Mouse (Mus musculus): Measurements from ENCODE around the gene Banp. TPM values are rescaled to one million over a fixed set of nuclear protein-coding genes. Genes with fewer than 3 reads are reported as not detected.

Banp gene
- total and polyA plus RNA-seq, 3 experiments, result 19.2 to 28.4 TPM; not detected in 1

GRCm38 (mm10) chr8:122010638-122011037 lies 61.1 kb downstream of the Banp start:
- no peak overlapping the region for H3K4me3 ChIP-seq (ENCODE audit: control insufficient read depth in 1 of 2, insufficient read depth in 1 of 2, low read depth in 2 of 2, low read length in 2 of 2)
- TF ChIP-seq MYB (IDR thresholded peaks at IDR 0.05; ENCODE audit: low read depth, low read length) (no peak), SMC3 (IDR thresholded peaks at IDR 0.05; ENCODE audit: low read depth, low read length) (no peak), BHLHE40 (IDR thresholded peaks at IDR 0.05; ENCODE audit: borderline replicate concordance, low read depth, low read length) (no peak), ZKSCAN1 (IDR thresholded peaks at IDR 0.05; ENCODE audit: low read depth, low read length) (no peak), KAT2A (conservative IDR thresholded peaks at IDR 0.05; ENCODE audit: low read depth, low read length) (no peak), JUND (IDR thresholded peaks at IDR 0.05; ENCODE audit: low read depth, low read length) (no peak), RCOR1 (IDR thresholded peaks at IDR 0.05; ENCODE audit: low read depth, low read length) (no peak), USF2 (IDR thresholded peaks at IDR 0.05; ENCODE audit: borderline replicate concordance in 1 of 2, insufficient read depth in 1 of 2, low read depth in 1 of 2, low read length in 2 of 2) (no peak), MXI1 (IDR thresholded peaks at IDR 0.05; ENCODE audit: low read depth, low read length) (no peak), SIN3A (IDR thresholded peaks at IDR 0.05; ENCODE audit: low read length) (no peak), TAL1 (IDR thresholded peaks at IDR 0.05; ENCODE audit: low read length) (no peak)
- no peaks in the 10 kb centered on the region for H3K4me1 ChIP-seq (ENCODE audit: control insufficient read depth in 1 of 2, insufficient read depth in 2 of 2, low read length in 2 of 2)
- no peak overlapping the region for H3K27ac ChIP-seq (ENCODE audit: control insufficient read depth, low read depth, low read length)
- H3K79me2 ChIP-seq (ENCODE audit: control insufficient read depth, insufficient read depth, low read length, poor library complexity), result no peaks in the 10 kb centered on the region
- H3K27me3 ChIP-seq (ENCODE audit: control insufficient read depth in 1 of 2, insufficient read depth in 2 of 2, low read length in 2 of 2), result no peaks in the 10 kb centered on the region
- no peaks in the 10 kb centered on the region for H3K36me3 ChIP-seq (ENCODE audit: control insufficient read depth in 1 of 2, insufficient read depth in 2 of 2, low read length in 2 of 2)
- DNase-seq (ENCODE audit: low read depth, low spot score), result no peak
- H3K9ac ChIP-seq (ENCODE audit: control insufficient read depth, low read depth, low read length, poor library complexity, severe bottlenecking), result no peak overlapping the region
- H3K9me3 ChIP-seq (replicated peaks; ENCODE audit: insufficient read depth, low read length), result no peaks in the 10 kb centered on the region

DNA sequence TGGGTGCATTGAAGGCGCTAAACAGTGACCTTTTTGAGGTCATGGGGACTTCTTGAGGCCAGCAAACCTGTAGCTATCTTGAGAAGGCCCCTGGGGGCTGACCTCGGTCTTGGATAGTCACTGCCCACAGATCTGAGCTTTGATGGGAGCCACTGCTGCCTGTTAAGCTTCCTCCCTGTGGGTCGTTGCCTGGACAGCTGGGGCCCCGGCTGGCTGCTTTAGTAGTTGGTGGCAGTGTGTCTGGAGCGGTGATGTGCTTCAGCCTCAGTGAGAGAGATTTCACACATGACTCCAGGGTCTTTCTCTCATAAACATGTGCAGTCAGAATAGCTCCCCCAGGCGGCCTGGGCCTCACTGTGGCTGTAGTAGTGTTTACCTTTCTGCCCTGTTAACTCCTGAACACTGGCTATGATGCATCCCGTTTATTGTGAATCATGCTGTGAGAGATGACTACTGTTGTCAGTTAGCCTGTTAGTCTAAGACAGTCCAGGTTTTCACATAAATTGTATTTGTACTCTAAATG lies 61.6 kb downstream of the Banp start:
- DNase-seq (ENCODE audit: low read depth, low spot score), result no peak
- TF ChIP-seq UBTF (IDR thresholded peaks at IDR 0.05; ENCODE audit: borderline replicate concordance, insufficient read depth, low read depth, low read length) (no peak), E2F4 (IDR thresholded peaks at IDR 0.05; ENCODE audit: borderline replicate concordance, low read depth, low read length) (no peak), MAX (IDR thresholded peaks at IDR 0.05; ENCODE audit: low read length) (no peak), GATA1 (IDR thresholded peaks at IDR 0.05; ENCODE audit: low read depth, low read length) (no peak), ZC3H11A (IDR thresholded peaks at IDR 0.05; ENCODE audit: low read depth, low read length) (no peak), MAFK (IDR thresholded peaks at IDR 0.05; ENCODE audit: borderline replicate concordance, low read depth, low read length) (no peak), MEF2A (IDR thresholded peaks at IDR 0.05; ENCODE audit: extremely low read depth, insufficient replicate concordance, low read depth, low read length, poor library complexity, severe bottlenecking) (no peak), HCFC1 (IDR thresholded peaks at IDR 0.05; ENCODE audit: low read depth, low read length) (no peak), USF2 (IDR thresholded peaks at IDR 0.05; ENCODE audit: borderline replicate concordance in 1 of 2, insufficient read depth in 1 of 2, low read depth in 1 of 2, low read length in 2 of 2) (no peak), GABPA (IDR thresholded peaks at IDR 0.05; ENCODE audit: low read depth, low read length) (no peak), POLR2AphosphoS5 (IDR thresholded peaks at IDR 0.05; ENCODE audit: borderline replicate concordance, low read depth, low read length) (no peak), CHD2 (IDR thresholded peaks at IDR 0.05; ENCODE audit: low read length) (no peak), JUND (IDR thresholded peaks at IDR 0.05; ENCODE audit: low read depth, low read length) (no peak), KAT2A (conservative IDR thresholded peaks at IDR 0.05; ENCODE audit: low read depth, low read length) (no peak), ZNF384 (IDR thresholded peaks at IDR 0.05; ENCODE audit: low read depth, low read length) (no peak), MYB (IDR thresholded peaks at IDR 0.05; ENCODE audit: low read depth, low read length) (no peak), SIN3A (IDR thresholded peaks at IDR 0.05; ENCODE audit: low read length) (no peak), SMC3 (IDR thresholded peaks at IDR 0.05; ENCODE audit: low read depth, low read length) (no peak), RCOR1 (IDR thresholded peaks at IDR 0.05; ENCODE audit: low read depth, low read length) (no peak), USF1 (IDR thresholded peaks at IDR 0.05; ENCODE audit: low read depth, low read length) (no peak)
- Histone ChIP-seq H3K9me3 (replicated peaks; ENCODE audit: insufficient read depth, low read length) (no peaks in the 10 kb centered on the region), H3K4me3 (ENCODE audit: control insufficient read depth in 1 of 2, insufficient read depth in 1 of 2, low read depth in 2 of 2, low read length in 2 of 2) (no peak overlapping the region), H3K79me2 (ENCODE audit: control insufficient read depth, insufficient read depth, low read length, poor library complexity) (no peaks in the 10 kb centered on the region), H3K36me3 (ENCODE audit: control insufficient read depth in 1 of 2, insufficient read depth in 2 of 2, low read length in 2 of 2) (no peaks in the 10 kb centered on the region), H3K9ac (ENCODE audit: control insufficient read depth, low read depth, low read length, poor library complexity, severe bottlenecking) (no peak overlapping the region), H3K27ac (ENCODE audit: control insufficient read depth, low read depth, low read length) (no peak overlapping the region), H3K4me1 (ENCODE audit: control insufficient read depth in 1 of 2, insufficient read depth in 2 of 2, low read length in 2 of 2) (no peaks in the 10 kb centered on the region), H3K27me3 (ENCODE audit: control insufficient read depth in 1 of 2, insufficient read depth in 2 of 2, low read length in 2 of 2) (no peaks in the 10 kb centered on the region)
